Mouse (Mus musculus): ENCODE results near the gene Traf3. TPM values are rescaled to one million over a fixed set of nuclear protein-coding genes. Genes with fewer than 3 reads are reported as not detected.

Traf3 gene
- polyA plus RNA-seq, 2 experiments = 2.7 to 2.8 TPM

DNA sequence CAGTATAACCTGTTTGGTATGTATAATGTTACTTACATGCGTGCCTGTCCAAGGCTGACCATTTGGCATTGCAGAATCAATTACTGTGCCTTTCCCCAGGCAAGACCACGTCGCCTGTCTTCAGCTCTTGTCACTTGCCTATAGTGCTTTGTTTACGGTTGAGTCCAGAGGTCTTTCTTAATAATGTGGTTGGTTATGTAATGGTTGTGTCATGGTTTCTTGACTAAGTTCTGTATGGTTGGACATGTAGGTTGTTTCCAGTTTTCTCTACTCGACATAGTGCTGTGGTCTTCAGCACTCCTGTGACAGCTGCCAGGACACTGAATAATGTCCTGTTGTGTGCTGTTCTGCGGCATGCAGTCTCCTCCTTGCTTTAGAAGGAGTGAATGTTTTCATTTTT lies 26.6 kb downstream of the Traf3 start:
- Histone ChIP-seq H3K4me1 (replicated peaks; ENCODE audit: control insufficient read depth in 2 of 2, insufficient read depth in 2 of 2, low read length in 1 of 2) (0 out of 4 replicates have a peak, but pooled peaks cover 0 to 5% of the 10 kb centered on the region in 2 experiments), H3K36me3 (replicated peaks; ENCODE audit: control insufficient read depth, insufficient read depth, low read depth) (no peaks in the 10 kb centered on the region), H3K9me3 (ENCODE audit: control insufficient read depth, low read length) (no peaks in the 10 kb centered on the region), H3K4me2 (ENCODE audit: low read depth) (no peak overlapping the region), H3K27ac (no peak overlapping the region), H3K27me3 (ENCODE audit: control insufficient read depth, insufficient read depth, low read length) (no peaks in the 10 kb centered on the region), H3K4me3 (ENCODE audit: insufficient read depth in 1 of 2, low read depth in 2 of 2, low read length in 2 of 2) (no peak overlapping the region), H3K9ac (replicated peaks) (no peak overlapping the region)
- 63% methylated on average over 6 of the region's 6 CpGs for WGBS (ENCODE audit: insufficient replicate concordance)
- DNase-seq (ENCODE audit: low read depth in 3 of 3, low spot score in 3 of 3) (peak in 2 of 3 experiments; percentile 3 to 14), ATAC-seq (ENCODE audit: insufficient read depth) (no peak)
- no peak for TF ChIP-seq EP300 (IDR thresholded peaks at IDR 0.05; ENCODE audit: low read depth)
- no peak for TF ChIP-seq CTCF (IDR thresholded peaks at IDR 0.05; ENCODE audit: low read depth)

DNA sequence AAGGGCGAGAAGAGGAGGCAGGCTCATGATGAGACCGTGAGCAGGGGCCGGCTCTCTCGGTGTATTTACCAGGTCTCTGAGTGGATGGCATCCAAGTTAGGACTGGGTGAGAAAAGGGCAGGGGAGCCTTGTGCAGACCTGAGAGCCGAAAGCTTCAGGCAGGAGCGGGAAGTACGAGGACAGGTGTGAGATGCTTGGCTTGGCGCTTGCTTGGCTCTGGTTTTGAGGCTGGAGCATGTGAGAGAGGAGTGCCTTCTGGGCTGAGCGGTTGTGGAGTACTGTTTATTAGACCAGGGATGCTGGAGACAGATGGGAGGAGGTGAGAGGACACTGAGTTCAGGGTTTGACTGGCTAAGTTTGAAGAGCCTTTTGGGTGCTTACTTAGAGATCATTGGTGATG lies 27.2 kb downstream of the Traf3 start:
- WGBS (ENCODE audit: insufficient replicate concordance) = 76% methylated on average over 9 of the region's 9 CpGs
- DNase-seq (ENCODE audit: low read depth in 3 of 3, low spot score in 3 of 3) (no peak), ATAC-seq (ENCODE audit: insufficient read depth) (no peak)
- Histone ChIP-seq H3K36me3 (replicated peaks; ENCODE audit: control insufficient read depth, insufficient read depth, low read depth) (no peaks in the 10 kb centered on the region), H3K27me3 (ENCODE audit: control insufficient read depth, insufficient read depth, low read length) (no peaks in the 10 kb centered on the region), H3K9me3 (ENCODE audit: control insufficient read depth, low read length) (no peaks in the 10 kb centered on the region), H3K4me2 (ENCODE audit: low read depth) (no peak overlapping the region), H3K27ac (no peak overlapping the region), H3K4me1 (replicated peaks; ENCODE audit: control insufficient read depth in 2 of 2, insufficient read depth in 2 of 2, low read length in 1 of 2) (0 out of 4 replicates have a peak, but pooled peaks cover 0 to 5% of the 10 kb centered on the region in 2 experiments), H3K9ac (replicated peaks) (no peak overlapping the region), H3K4me3 (ENCODE audit: insufficient read depth in 1 of 2, low read depth in 2 of 2, low read length in 2 of 2) (no peak overlapping the region)
- TF ChIP-seq EP300 (IDR thresholded peaks at IDR 0.05; ENCODE audit: low read depth) (no peak), CTCF (IDR thresholded peaks at IDR 0.05; ENCODE audit: low read depth) (no peak)

DNA sequence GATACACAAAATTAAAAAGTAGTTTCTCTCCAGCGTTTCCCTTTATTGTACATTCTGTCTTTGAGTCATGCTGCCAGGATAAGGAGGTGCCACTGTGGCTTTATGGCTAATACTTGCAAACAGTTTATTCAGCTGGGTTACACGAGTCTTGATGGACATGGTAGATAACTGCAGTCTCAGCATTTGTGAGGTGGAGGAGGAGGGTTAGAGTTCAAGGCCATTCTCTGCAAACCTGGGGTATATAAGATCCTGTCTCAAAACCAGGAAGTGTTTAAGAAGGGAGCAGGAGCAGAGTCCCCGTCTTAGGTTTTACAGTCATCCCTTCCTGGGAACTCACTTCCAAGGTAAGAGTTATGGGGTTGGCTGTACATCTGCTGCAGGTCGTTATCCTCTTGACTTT lies 30.4 kb downstream of the Traf3 start:
- Histone ChIP-seq H3K4me1 (replicated peaks; ENCODE audit: control insufficient read depth in 2 of 2, insufficient read depth in 2 of 2, low read length in 1 of 2) (0 out of 4 replicates have a peak, but pooled peaks cover 0 to 5% of the 10 kb centered on the region in 2 experiments), H3K4me2 (ENCODE audit: low read depth) (no peak overlapping the region), H3K36me3 (replicated peaks; ENCODE audit: control insufficient read depth, insufficient read depth, low read depth) (no peaks in the 10 kb centered on the region), H3K27ac (no peak overlapping the region), H3K9ac (replicated peaks) (no peak overlapping the region), H3K4me3 (ENCODE audit: insufficient read depth in 1 of 2, low read depth in 2 of 2, low read length in 2 of 2) (no peak overlapping the region), H3K9me3 (ENCODE audit: control insufficient read depth, low read length) (no peaks in the 10 kb centered on the region), H3K27me3 (ENCODE audit: control insufficient read depth, insufficient read depth, low read length) (no peaks in the 10 kb centered on the region)
- TF ChIP-seq EP300 (IDR thresholded peaks at IDR 0.05; ENCODE audit: low read depth) (no peak), CTCF (IDR thresholded peaks at IDR 0.05; ENCODE audit: low read depth) (no peak)
- ATAC-seq (ENCODE audit: insufficient read depth) (no peak), DNase-seq (ENCODE audit: low read depth in 3 of 3, low spot score in 3 of 3) (no peak)
- WGBS (ENCODE audit: insufficient replicate concordance) = 51% methylated on average over 4 of the region's 4 CpGs

DNA sequence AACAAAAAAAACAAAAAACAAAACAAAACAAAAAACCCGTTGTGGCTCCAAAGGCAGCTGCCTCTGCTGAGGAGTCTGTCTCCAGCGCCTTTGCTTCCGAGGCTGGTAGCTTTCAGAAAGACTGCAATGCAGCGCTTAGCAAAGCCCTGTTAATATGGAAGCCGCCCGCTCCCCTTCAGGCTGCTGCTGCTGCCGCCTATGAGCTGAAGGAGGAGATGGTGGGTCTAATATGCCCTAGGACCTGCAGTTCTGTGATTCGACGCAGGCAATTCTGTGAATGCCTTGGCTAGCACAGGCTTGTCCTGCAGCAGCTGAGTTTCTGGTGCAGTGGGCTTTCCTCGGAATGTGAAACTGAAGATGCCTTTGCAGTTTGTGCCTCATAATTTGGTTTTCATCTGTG lies 36.9 kb downstream of the Traf3 start:
- DNase-seq (ENCODE audit: low read depth in 3 of 3, low spot score in 3 of 3) = no peak
- H3K27ac ChIP-seq = no peak overlapping the region
- no peak overlapping the region for H3K4me3 ChIP-seq (ENCODE audit: insufficient read depth in 1 of 2, low read depth in 2 of 2, low read length in 2 of 2)
- TF ChIP-seq EP300 (IDR thresholded peaks at IDR 0.05; ENCODE audit: low read depth) (no peak), CTCF (IDR thresholded peaks at IDR 0.05; ENCODE audit: low read depth) (no peak)
- H3K4me2 ChIP-seq (ENCODE audit: low read depth) = no peak overlapping the region
- no peaks in the 10 kb centered on the region for H3K27me3 ChIP-seq (ENCODE audit: control insufficient read depth, insufficient read depth, low read length)
- no peaks in the 10 kb centered on the region for H3K36me3 ChIP-seq (replicated peaks; ENCODE audit: control insufficient read depth, insufficient read depth, low read depth)
- no peaks in the 10 kb centered on the region for H3K9me3 ChIP-seq (ENCODE audit: control insufficient read depth, low read length)
- no peak for ATAC-seq (ENCODE audit: insufficient read depth)
- H3K4me1 ChIP-seq (replicated peaks; ENCODE audit: control insufficient read depth in 2 of 2, insufficient read depth in 2 of 2, low read length in 1 of 2) = no peaks in the 10 kb centered on the region; a peak in 1 of 4 replicates
- 75% methylated on average over 10 of the region's 10 CpGs for WGBS (ENCODE audit: insufficient replicate concordance)
- H3K9ac ChIP-seq (replicated peaks) = no peak overlapping the region

DNA sequence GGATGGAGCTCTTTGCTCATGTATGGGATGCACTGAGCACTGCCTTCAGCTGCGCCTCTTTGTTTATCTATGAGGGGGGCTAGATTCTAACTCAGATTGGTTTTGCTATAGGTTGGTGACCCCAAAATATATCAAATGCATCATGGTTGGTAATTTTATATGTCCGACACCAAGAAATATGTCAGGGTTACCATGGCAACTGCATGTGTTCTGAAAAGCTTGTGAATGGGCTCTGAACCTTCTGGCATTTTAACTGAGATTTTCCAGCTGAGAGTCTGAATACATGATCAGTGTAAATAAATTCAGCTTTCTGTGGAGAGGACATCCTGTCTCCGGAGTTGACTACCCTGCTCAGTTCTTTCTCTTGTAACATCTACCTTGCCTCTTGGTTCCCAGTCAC lies 37.8 kb downstream of the Traf3 start:
- H3K9ac ChIP-seq (replicated peaks) = no peak overlapping the region
- no peak overlapping the region for H3K27ac ChIP-seq
- H3K27me3 ChIP-seq (ENCODE audit: control insufficient read depth, insufficient read depth, low read length) = no peaks in the 10 kb centered on the region
- ATAC-seq (ENCODE audit: insufficient read depth) = no peak
- TF ChIP-seq CTCF (IDR thresholded peaks at IDR 0.05; ENCODE audit: low read depth) = no peak
- TF ChIP-seq EP300 (IDR thresholded peaks at IDR 0.05; ENCODE audit: low read depth) = no peak
- no peak overlapping the region for H3K4me2 ChIP-seq (ENCODE audit: low read depth)
- H3K4me3 ChIP-seq (ENCODE audit: insufficient read depth in 1 of 2, low read depth in 2 of 2, low read length in 2 of 2) = no peak overlapping the region
- no peak for DNase-seq (ENCODE audit: low read depth in 3 of 3, low spot score in 3 of 3)
- H3K4me1 ChIP-seq (replicated peaks; ENCODE audit: control insufficient read depth in 2 of 2, insufficient read depth in 2 of 2, low read length in 1 of 2) = no peaks in the 10 kb centered on the region; a peak in 1 of 4 replicates
- 75% methylated on average over 3 of the region's 3 CpGs for WGBS (ENCODE audit: insufficient replicate concordance)
- H3K9me3 ChIP-seq (ENCODE audit: control insufficient read depth, low read length) = no peaks in the 10 kb centered on the region
- no peaks in the 10 kb centered on the region for H3K36me3 ChIP-seq (replicated peaks; ENCODE audit: control insufficient read depth, insufficient read depth, low read depth)

All from liver, embryonic 14.5 days (tissue).